Comparison of ENCODE assay signal across 8 mouse cellular contexts in the genomic region with DNA sequence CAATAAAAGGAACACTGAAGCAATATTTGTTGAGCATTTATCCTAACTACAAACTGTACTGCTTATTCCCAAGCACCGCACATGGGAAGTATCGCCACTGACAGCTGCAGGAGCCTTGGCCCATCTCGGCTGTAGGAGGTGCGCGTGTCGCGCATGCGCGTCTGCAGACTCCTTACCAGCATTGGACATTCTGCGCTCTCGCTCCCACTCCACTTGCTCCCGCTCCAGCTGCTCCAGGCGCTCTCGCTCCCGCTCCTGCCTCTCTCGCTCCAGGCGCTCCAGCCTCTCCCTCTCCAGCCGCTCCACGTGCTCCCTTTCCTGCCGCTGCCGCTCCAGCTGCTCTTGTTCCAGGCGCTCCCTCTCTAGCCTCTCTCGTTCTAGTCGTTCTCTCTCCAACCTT.
DNase-seq lines count a peak whose midpoint lies in the region; ATAC-seq and TF ChIP-seq lines count a peak whose summit lies in the region.
"Had no signal": no experiment of that assay in that cellular context is flagged by ENCODE, and none has a peak within 500 bp of the region (broad histone marks: within the 10 kb centered on the region; RNA-seq: fewer than 3 reads in every experiment).

No protein-coding gene starts in this region.

- no peaks in the 10 kb centered on the region for H3K9me3 ChIP-seq in neural tube, embryonic 11.5 days (ENCODE audit: control insufficient read depth, low read length)
- H3K9me3 ChIP-seq in forebrain, embryonic 14.5 days (replicated peaks; ENCODE audit: control insufficient read depth, low read length), result no peaks in the 10 kb centered on the region
- no peaks in the 10 kb centered on the region for H3K9me3 ChIP-seq in hindbrain, embryonic 11.5 days (ENCODE audit: control insufficient read depth, low read length)
- no peaks in the 10 kb centered on the region for H3K9me3 ChIP-seq in limb, embryonic 14.5 days (ENCODE audit: control insufficient read depth, low read length)
- no peaks in the 10 kb centered on the region for H3K9me3 ChIP-seq in stomach, embryonic 15.5 days
- H3K9me3 ChIP-seq: embryonic facial prominence, embryonic 12.5 days had no signal

- 82% methylated on average over 24 of the region's 24 CpGs for WGBS in neural tube, embryonic 11.5 days
- 85% methylated on average over 23 of the region's 24 CpGs for WGBS in forebrain, embryonic 14.5 days
- 83% methylated on average over 24 of the region's 24 CpGs for WGBS in hindbrain, embryonic 11.5 days
- WGBS in limb, embryonic 14.5 days, result 69% methylated on average over 24 of the region's 24 CpGs
- whole genome bisulfite sequencing in stomach, embryonic 15.5 days, result 77% methylated on average over 24 of the region's 24 CpGs

- no peaks in the 10 kb centered on the region for H3K4me1 ChIP-seq in neural tube, embryonic 11.5 days (ENCODE audit: control insufficient read depth, insufficient read depth, low read length)
- no peaks in the 10 kb centered on the region for H3K4me1 ChIP-seq in forebrain, embryonic 14.5 days (ENCODE audit: control insufficient read depth, insufficient read depth, low read length)
- no peaks in the 10 kb centered on the region for H3K4me1 ChIP-seq in hindbrain, embryonic 11.5 days (replicated peaks; ENCODE audit: control insufficient read depth, insufficient read depth, low read length)
- H3K4me1 ChIP-seq in limb, embryonic 14.5 days (ENCODE audit: control insufficient read depth, insufficient read depth, low read length), result no peaks in the 10 kb centered on the region
- H3K4me1 ChIP-seq in stomach, embryonic 15.5 days, result no peaks in the 10 kb centered on the region

- no peak overlapping the region for H3K27ac ChIP-seq in neural tube, embryonic 11.5 days (ENCODE audit: low read depth, low read length)
- H3K27ac ChIP-seq in forebrain, embryonic 14.5 days (ENCODE audit: low read depth, low read length), result no peak overlapping the region
- H3K27ac ChIP-seq in hindbrain, embryonic 11.5 days (ENCODE audit: low read depth, low read length), result no peak overlapping the region
- H3K27ac ChIP-seq in limb, embryonic 14.5 days (replicated peaks; ENCODE audit: low read depth, low read length), result no peak overlapping the region
- no peak overlapping the region for H3K27ac ChIP-seq in stomach, embryonic 15.5 days
- H3K27ac ChIP-seq: embryonic facial prominence, embryonic 12.5 days had no signal

- no peak for ATAC-seq in neural tube, embryonic 11.5 days (ENCODE audit: insufficient read depth, low FRiP score, low TSS enrichment)
- 0 out of 2 replicates have a peak, but pooled peaks have one; percentile 23 for ATAC-seq in forebrain, embryonic 14.5 days
- no peak for ATAC-seq in hindbrain, embryonic 11.5 days (ENCODE audit: low FRiP score)
- ATAC-seq in limb, embryonic 14.5 days (ENCODE audit: low FRiP score, low read depth), result peak; percentile 34; the same call in 1 of the 2 replicates
- ATAC-seq in stomach, embryonic 15.5 days (ENCODE audit: insufficient read depth, low FRiP score, low read depth), result no peak; the same call in 1 of the 2 replicates

- peak; percentile 67 for DNase-seq in neural tube, embryonic 11.5 days (ENCODE audit: low spot score)
- no peak for DNase-seq in neural tube, embryonic 10.5 days (ENCODE audit: extremely low spot score, low spot score)
- DNase-seq in forebrain, embryonic 14.5 days (ENCODE audit: low spot score), result peak; percentile 52
- DNase-seq in hindbrain, embryonic 11.5 days (ENCODE audit: low spot score), result peak; percentile 36
- DNase-seq in limb, embryonic 14.5 days (ENCODE audit: low spot score), result peak; percentile 69
- no peak for DNase-seq in urinary bladder, adult 18-20 months (ENCODE audit: low spot score in 2 of 2)

- H3K27me3 ChIP-seq in neural tube, embryonic 11.5 days (ENCODE audit: control insufficient read depth, insufficient read depth, low read length), result no peaks in the 10 kb centered on the region
- no peaks in the 10 kb centered on the region for H3K27me3 ChIP-seq in forebrain, embryonic 14.5 days (replicated peaks; ENCODE audit: control insufficient read depth, insufficient read depth, low read length)
- H3K27me3 ChIP-seq in hindbrain, embryonic 11.5 days (ENCODE audit: control insufficient read depth, insufficient read depth, low read length), result no peaks in the 10 kb centered on the region
- no peaks in the 10 kb centered on the region for H3K27me3 ChIP-seq in limb, embryonic 14.5 days (ENCODE audit: control insufficient read depth, insufficient read depth, low read length)
- H3K27me3 ChIP-seq in stomach, embryonic 15.5 days (replicated peaks), result no peaks in the 10 kb centered on the region
- H3K27me3 ChIP-seq: embryonic facial prominence, embryonic 12.5 days had no signal

- no peak overlapping the region for H3K4me3 ChIP-seq in neural tube, embryonic 11.5 days (ENCODE audit: low read depth, low read length)
- H3K4me3 ChIP-seq in forebrain, embryonic 14.5 days (ENCODE audit: low read depth, low read length), result no peak overlapping the region
- H3K4me3 ChIP-seq in hindbrain, embryonic 11.5 days (ENCODE audit: low read depth, low read length), result no peak overlapping the region
- H3K4me3 ChIP-seq in limb, embryonic 14.5 days (replicated peaks; ENCODE audit: low read length), result no peak overlapping the region
- no peak overlapping the region for H3K4me3 ChIP-seq in stomach, embryonic 15.5 days (replicated peaks)
- H3K4me3 ChIP-seq: embryonic facial prominence, embryonic 12.5 days had no signal

- H3K4me2 ChIP-seq in neural tube, embryonic 11.5 days (ENCODE audit: low read depth), result no peak overlapping the region
- H3K4me2 ChIP-seq in forebrain, embryonic 14.5 days (ENCODE audit: low read length), result no peak overlapping the region
- H3K4me2 ChIP-seq in hindbrain, embryonic 11.5 days (replicated peaks; ENCODE audit: low read depth, low read length), result no peak overlapping the region
- no peak overlapping the region for H3K4me2 ChIP-seq in limb, embryonic 14.5 days (replicated peaks; ENCODE audit: low read depth, low read length, severe bottlenecking)
- H3K4me2 ChIP-seq in stomach, embryonic 15.5 days, result 0 out of 2 replicates have a peak overlapping the region, but pooled peaks have one; percentile 4
- H3K4me2 ChIP-seq: embryonic facial prominence, embryonic 12.5 days had no signal

- peaks cover 5% of the 10 kb centered on the region; the same call in 1 of the 2 replicates for H3K36me3 ChIP-seq in neural tube, embryonic 11.5 days (ENCODE audit: control insufficient read depth, insufficient read depth, low read length)
- H3K36me3 ChIP-seq in forebrain, embryonic 14.5 days (ENCODE audit: control insufficient read depth, insufficient read depth, low read length), result peaks cover 32% of the 10 kb centered on the region
- peaks cover 10% of the 10 kb centered on the region; the same call in 1 of the 2 replicates for H3K36me3 ChIP-seq in hindbrain, embryonic 11.5 days (ENCODE audit: control insufficient read depth, insufficient read depth, low read length)
- H3K36me3 ChIP-seq in limb, embryonic 14.5 days (ENCODE audit: control insufficient read depth, insufficient read depth, low read length), result peaks cover 29% of the 10 kb centered on the region
- peaks cover 3% of the 10 kb centered on the region; the same call in 1 of the 2 replicates for H3K36me3 ChIP-seq in stomach, embryonic 15.5 days

- TF ChIP-seq POLR2A in limb, embryonic 14.5 days (IDR thresholded peaks at IDR 0.05; ENCODE audit: borderline replicate concordance, extremely low read depth, insufficient read depth, insufficient read length), result no peak

- no peak overlapping the region for H3K9ac ChIP-seq in neural tube, embryonic 11.5 days (ENCODE audit: low read length)
- no peak overlapping the region for H3K9ac ChIP-seq in forebrain, embryonic 14.5 days (ENCODE audit: low read length)
- H3K9ac ChIP-seq in hindbrain, embryonic 11.5 days (ENCODE audit: low read depth, low read length), result no peak overlapping the region
- no peak overlapping the region for H3K9ac ChIP-seq in limb, embryonic 14.5 days (ENCODE audit: low read depth, low read length, severe bottlenecking)
- H3K9ac ChIP-seq in stomach, embryonic 15.5 days, result no peak overlapping the region
- H3K9ac ChIP-seq: embryonic facial prominence, embryonic 12.5 days had no signal

Comparison
In these comparisons a context has a peak if more than half of its experiments do, and no peak if none do; other contexts are left out.
1. DNase-seq: peak in neural tube, embryonic 11.5 days (single experiment), forebrain, embryonic 14.5 days (single experiment), hindbrain, embryonic 11.5 days (single experiment) and limb, embryonic 14.5 days (single experiment); none in neural tube, embryonic 10.5 days (single experiment) and urinary bladder, adult 18-20 months (0 of 2).
2. ATAC-seq: peak in forebrain, embryonic 14.5 days (single experiment) and limb, embryonic 14.5 days (single experiment); none in neural tube, embryonic 11.5 days (single experiment), hindbrain, embryonic 11.5 days (single experiment) and stomach, embryonic 15.5 days (single experiment).